Mouse (Mus musculus): ENCODE results near the gene Myf5. TPM values are rescaled to one million over a fixed set of nuclear protein-coding genes. Genes with fewer than 3 reads are reported as not detected.

Gene Myf5
- total RNA-seq (2021) = not detected

- intact Hi-C loops (cut with DNase I) = no loop called here
- DNase-seq (ENCODE audit: extremely low spot score in 1 of 2, low spot score in 2 of 2) = no peak
These were observed at the start of gene Myf5 for GRCm38 (mm10) chr10:107485870-107486269. Gene Myf5 (minus strand): TSS chr10:107486134.

- no peak for DNase-seq (ENCODE audit: extremely low spot score in 1 of 2, low spot score in 2 of 2)
These were observed 42.8 kb upstream of the Myf5 start for GRCm38 (mm10) chr10:107528758-107529157.

GRCm38 (mm10) chr10:107519216-107519615 lies 33.3 kb upstream of the Myf5 start:
- no peak for DNase-seq (ENCODE audit: extremely low spot score in 1 of 2, low spot score in 2 of 2)
- intact Hi-C loops (cut with DNase I) = no loop called here

More at GRCm38 (mm10) chr10:107528758-107529157, 42.8 kb upstream of the Myf5 start:
- intact Hi-C loops (cut with DNase I) = no loop called here

DNA sequence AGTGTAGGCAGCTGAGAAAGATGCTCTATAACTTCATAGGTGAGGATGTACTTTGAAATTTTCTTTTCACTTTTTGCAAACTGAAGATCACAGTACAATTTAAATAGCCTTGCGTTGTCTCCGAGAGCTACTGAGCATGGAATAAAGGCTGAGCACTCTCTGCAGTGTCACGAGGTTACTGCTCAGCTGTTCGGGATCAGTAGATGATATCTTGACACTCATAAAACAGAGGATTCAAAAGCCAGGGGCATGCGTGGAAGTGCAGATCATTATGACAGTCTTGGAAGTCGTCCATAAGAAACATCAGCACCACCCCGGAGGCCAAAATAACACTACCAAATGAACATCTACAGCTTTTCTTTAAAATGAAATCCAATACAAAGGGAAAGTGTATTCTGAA lies 30.7 kb upstream of the Myf5 start:
- DNase-seq (ENCODE audit: extremely low spot score in 1 of 2, low spot score in 2 of 2) = no peak
- intact Hi-C loops (cut with DNase I) = no loop called here

DNA sequence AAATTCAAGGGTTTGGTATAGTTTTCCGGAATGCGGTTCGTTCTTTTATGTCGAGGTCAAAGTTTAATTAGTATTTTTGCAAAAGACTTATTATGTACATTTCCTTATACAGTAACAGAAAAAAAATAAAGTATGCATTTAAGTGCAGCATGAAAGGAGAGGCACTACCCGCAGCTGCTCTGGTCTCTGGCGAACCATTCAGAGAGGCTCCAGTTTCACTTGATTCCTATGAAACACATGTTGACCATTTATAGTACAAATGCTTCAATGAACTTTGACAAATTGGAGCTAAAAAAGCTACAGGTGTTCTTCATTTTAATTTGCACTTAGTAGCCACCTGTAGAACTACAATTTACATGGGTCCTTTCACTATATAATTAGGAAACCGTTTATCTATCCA lies 28.8 kb upstream of the Myf5 start:
- intact Hi-C loops (cut with DNase I) = no loop called here
- no peak for DNase-seq (ENCODE audit: extremely low spot score in 1 of 2, low spot score in 2 of 2)

GRCm38 (mm10) chr10:107506397-107506796 lies 20.5 kb upstream of the Myf5 start:
- intact Hi-C loops (cut with DNase I) = no loop called here
- DNase-seq (ENCODE audit: extremely low spot score in 1 of 2, low spot score in 2 of 2) = no peak

DNA sequence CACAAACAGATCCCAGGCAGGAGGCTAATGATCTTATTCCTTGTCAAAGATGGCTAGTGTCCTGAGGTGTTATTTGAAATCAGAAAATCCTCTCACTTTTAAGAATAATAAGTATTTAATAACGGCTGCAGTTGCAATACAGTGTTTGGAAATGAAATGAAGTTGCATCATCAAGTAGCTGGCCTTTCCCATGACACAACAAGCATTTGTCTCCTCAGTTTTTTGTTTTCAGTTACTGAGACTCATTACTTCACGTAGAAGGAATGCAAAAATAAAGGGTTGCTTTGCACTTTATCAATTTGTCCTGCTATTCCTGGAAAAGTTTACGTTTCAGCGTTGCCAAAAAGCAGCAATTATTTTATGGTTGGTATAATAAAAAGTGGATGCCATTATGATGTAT lies 17.5 kb upstream of the Myf5 start:
- intact Hi-C loops (cut with DNase I) = no loop called here
- DNase-seq (ENCODE audit: extremely low spot score in 1 of 2, low spot score in 2 of 2) = no peak

GRCm38 (mm10) chr10:107502193-107502592 lies 16.3 kb upstream of the Myf5 start:
- DNase-seq (ENCODE audit: extremely low spot score in 1 of 2, low spot score in 2 of 2) = no peak
- intact Hi-C loops (cut with DNase I) = no loop called here

DNA sequence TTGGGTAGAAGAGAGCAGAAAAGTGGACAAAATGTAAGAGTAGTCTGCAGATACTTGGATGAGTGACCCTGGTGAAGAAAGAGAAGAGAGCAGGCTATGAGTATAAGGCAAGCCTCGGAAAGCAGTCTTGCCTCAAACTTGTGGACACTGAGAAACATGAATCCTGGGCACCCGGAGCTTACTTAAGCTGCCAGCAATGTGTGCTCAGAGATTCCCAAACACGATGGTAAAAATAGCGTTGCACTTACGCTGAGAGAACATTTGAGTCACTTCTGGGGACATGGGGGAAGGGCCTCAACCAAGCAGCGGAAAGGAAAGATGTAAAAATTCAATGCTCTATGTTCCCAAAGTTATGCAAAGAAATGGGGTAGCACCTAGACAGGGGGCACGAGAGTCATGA lies 13.7 kb upstream of the Myf5 start:
- no peak for DNase-seq (ENCODE audit: extremely low spot score in 1 of 2, low spot score in 2 of 2)
- intact Hi-C loops (cut with DNase I) = no loop called here

- intact Hi-C loops (cut with DNase I) = no loop called here
- no peak for DNase-seq (ENCODE audit: extremely low spot score in 1 of 2, low spot score in 2 of 2)
These were observed 10.5 kb upstream of the Myf5 start for GRCm38 (mm10) chr10:107496402-107496801.

- intact Hi-C loops (cut with DNase I) = no loop called here
- DNase-seq (ENCODE audit: extremely low spot score in 1 of 2, low spot score in 2 of 2) = no peak
These were observed 8.6 kb upstream of the Myf5 start, which contains the start of gene Myf6 for GRCm38 (mm10) chr10:107494568-107494967. Gene Myf6 (minus strand): TSS chr10:107494737.

DNA sequence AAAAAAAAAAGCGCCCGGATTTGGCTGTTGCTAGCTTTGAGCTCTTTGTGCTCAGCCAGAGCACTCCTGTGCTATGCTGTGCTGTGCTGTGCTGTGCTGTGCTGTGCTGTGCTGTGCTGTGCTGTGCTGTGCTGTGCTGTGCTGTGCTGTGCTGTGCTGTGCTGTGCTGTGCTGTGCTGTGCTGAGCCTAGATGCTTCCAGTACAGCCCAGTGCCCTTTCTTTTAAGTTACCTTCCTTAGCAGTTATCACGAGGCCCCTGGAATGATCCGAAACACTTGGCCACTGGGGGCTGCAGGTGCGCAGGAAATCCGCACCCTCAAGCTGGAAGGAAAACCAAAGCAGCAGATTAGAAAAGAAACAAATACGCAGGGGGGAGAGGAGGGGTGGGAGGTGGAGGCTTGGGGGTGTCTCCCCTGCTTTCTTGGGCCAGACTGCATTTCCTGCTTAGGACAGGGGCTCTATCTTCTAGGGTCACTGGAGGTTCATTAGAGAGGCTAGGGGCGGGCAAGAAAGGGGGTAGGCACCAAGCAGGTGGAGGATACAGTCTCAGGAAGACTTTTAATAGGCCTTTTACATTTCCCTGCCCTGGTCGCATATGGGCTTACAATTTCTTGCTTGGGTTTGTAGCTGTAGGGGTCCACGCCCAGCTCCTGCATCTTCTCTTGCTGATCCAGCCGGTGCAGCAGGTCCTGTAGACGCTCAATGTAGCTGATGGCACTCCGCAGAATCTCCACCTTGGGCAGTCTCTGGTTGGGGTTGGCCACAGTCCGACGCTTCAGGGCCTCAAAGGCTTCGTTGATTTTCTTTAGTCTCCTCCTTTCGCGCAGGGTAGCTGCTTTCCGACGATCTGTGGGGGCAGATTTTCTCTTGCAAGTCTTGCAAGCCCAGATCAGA lies 7.9 kb upstream of the Myf5 start:
- no peak for DNase-seq (ENCODE audit: extremely low spot score in 1 of 2, low spot score in 2 of 2)
- intact Hi-C loops (cut with DNase I) = no loop called here

GRCm38 (mm10) chr10:107492867-107493579 lies 7.1 kb upstream of the Myf5 start:
- intact Hi-C loops (cut with DNase I) = no loop called here
- no peak for DNase-seq (ENCODE audit: extremely low spot score in 1 of 2, low spot score in 2 of 2)

DNA sequence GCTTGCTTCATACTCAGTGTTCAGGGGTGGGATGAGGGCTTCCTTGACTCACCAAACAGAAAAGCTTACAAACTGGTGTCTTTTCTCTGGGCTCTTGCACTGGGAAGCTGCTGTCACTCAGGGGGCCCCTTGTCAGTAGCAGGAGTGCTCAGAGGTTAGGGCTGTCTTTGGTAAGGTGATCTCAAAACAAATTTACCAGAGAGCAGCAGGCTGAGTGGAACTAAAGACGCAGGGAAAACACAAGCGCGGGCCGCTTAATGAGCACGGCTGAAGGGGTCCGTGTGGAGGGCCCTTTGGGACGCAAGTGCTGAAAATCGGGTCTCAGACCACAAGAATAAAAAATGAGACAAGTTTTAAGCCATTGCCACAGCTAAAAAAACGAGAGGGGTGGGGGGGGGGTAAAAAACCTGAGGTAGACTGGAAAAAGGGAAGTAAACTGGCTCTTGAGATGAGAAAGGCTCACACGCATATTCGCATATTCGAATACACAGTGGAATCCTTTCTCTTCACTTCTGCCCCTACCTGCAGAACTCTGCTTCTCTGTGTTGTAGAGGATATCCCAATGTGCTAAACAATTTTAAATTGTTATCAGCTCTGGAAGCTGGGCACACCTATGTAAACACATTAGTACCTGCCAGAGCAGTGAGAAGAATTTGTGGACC lies 2.9 kb upstream of the Myf5 start:
- intact Hi-C loops (cut with DNase I) = no loop called here
- DNase-seq (ENCODE audit: extremely low spot score in 1 of 2, low spot score in 2 of 2) = no peak

- intact Hi-C loops (cut with DNase I) = no loop called here
- DNase-seq (ENCODE audit: extremely low spot score in 1 of 2, low spot score in 2 of 2) = no peak
These were observed 836 bp upstream of the Myf5 start for GRCm38 (mm10) chr10:107486770-107487169.

- DNase-seq (ENCODE audit: extremely low spot score in 1 of 2, low spot score in 2 of 2) = no peak
- intact Hi-C loops (cut with DNase I) = no loop called here
These were observed 1.9 kb downstream of the Myf5 start for GRCm38 (mm10) chr10:107484050-107484449.

DNA sequence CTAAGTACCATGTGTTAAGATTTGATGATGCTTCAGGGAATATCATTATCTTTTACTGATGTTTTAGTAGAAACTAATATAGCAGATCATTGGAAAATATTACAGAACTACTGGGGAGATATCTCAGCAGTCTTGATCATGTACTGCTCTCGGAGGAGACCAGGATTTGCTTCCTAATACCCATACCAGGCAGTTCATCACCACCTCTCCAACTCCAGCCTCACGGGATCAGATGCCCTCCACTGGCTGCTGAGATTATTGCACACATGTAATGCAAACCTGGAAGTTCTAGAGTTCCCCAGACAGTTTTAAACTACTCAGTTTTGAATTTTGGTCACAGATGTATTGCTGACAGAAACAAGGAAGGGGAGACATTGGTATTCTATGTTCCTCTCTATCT lies 12.4 kb downstream of the Myf5 start:
- intact Hi-C loops (cut with DNase I) = no loop called here
- DNase-seq (ENCODE audit: extremely low spot score in 1 of 2, low spot score in 2 of 2) = no peak

GRCm38 (mm10) chr10:107471712-107472111 lies 14.2 kb downstream of the Myf5 start:
- intact Hi-C loops (cut with DNase I) = no loop called here
- no peak for DNase-seq (ENCODE audit: extremely low spot score in 1 of 2, low spot score in 2 of 2)

- DNase-seq (ENCODE audit: extremely low spot score in 1 of 2, low spot score in 2 of 2) = no peak
- intact Hi-C loops (cut with DNase I) = no loop called here
These were observed 18.1 kb downstream of the Myf5 start for GRCm38 (mm10) chr10:107467819-107468218.

Measured in left cerebral cortex, postnatal 10 days (tissue).